Mouse (Mus musculus) layer of hippocampus, adult 8-10 months (tissue): Measurements from ENCODE around the gene Map4k4. TPM values are rescaled to one million over a fixed set of nuclear protein-coding genes. Genes with fewer than 3 reads are reported as not detected.

Experiments used
- total RNA-seq, 4 experiments: library from RNA; stranded (reverse); gene quantifications; 2 replicates each; pipeline ENCODE4 v1.2.4; 2022

Gene Map4k4
- total RNA-seq, 4 experiments from 2014 or later: 127 to 159 (median 152) TPM

Other genes starting within 250 kb of the Map4k4 start
- gene Creg2, start 249.4 kb upstream of the Map4k4 start, total RNA-seq: 100 to 1,000 TPM in 2 of 4 experiments, 10 to 100 TPM in 2; 71.1 to 105 (median 89.3) TPM
- gene Rfx8, start 179.9 kb upstream of the Map4k4 start, total RNA-seq: 1 to 10 TPM in 1 of 4 experiments, under 1 TPM in 2, not detected in 1; 0.18 to 1.2 (median 0.45) TPM
- not detected for gene Gm3646, start 95.6 kb upstream of the Map4k4 start, total RNA-seq
- gene Il1r2, start 173.2 kb downstream of the Map4k4 start, total RNA-seq: under 1 TPM in 1 of 4 experiments, not detected in 3; 0.31 TPM